In genomic region chr12:100109986-100110696, GRCm38 (mm10) we compare ENCODE assay signal across 8 mouse cellular contexts. TPM values are rescaled to one million over a fixed set of nuclear protein-coding genes. Genes with fewer than 3 reads are reported as not detected.
DNase-seq lines count a peak whose midpoint lies in the region; ATAC-seq and TF ChIP-seq lines count a peak whose summit lies in the region.

Gene Psmc1, plus strand, starts transcription at chr12:100110154.

- ATAC-seq in forebrain, postnatal 0 days = peak; percentile 89
- ATAC-seq in lung, embryonic 16.5 days (ENCODE audit: low read depth) = peak; percentile 84

- peak within 1 kb of the TSS; percentile 39 for H3K27ac ChIP-seq in cerebellum, adult 2 months (ENCODE audit: insufficient read depth, low read length)
- H3K27ac ChIP-seq in forebrain, postnatal 0 days (ENCODE audit: low read depth, low read length) = peak within 1 kb of the TSS; percentile 93
- peak within 1 kb of the TSS; percentile 84 for H3K27ac ChIP-seq in lung, embryonic 16.5 days (ENCODE audit: low read length)

- no peaks in the 10 kb centered on the region for H3K9me3 ChIP-seq in forebrain, postnatal 0 days (ENCODE audit: low read length)
- H3K9me3 ChIP-seq in lung, embryonic 16.5 days (ENCODE audit: control insufficient read depth, low read length) = no peaks in the 10 kb centered on the region

- peak within 1 kb of the TSS; percentile 93 for H3K4me3 ChIP-seq in cerebellum, adult 2 months (replicated peaks; ENCODE audit: insufficient read depth, low read depth, low read length)
- peak within 1 kb of the TSS; percentile 99 for H3K4me3 ChIP-seq in forebrain, postnatal 0 days (ENCODE audit: low read depth, low read length)
- peak within 1 kb of the TSS; percentile 98 for H3K4me3 ChIP-seq in lung, embryonic 16.5 days (ENCODE audit: low read length)

- H3K36me3 ChIP-seq in forebrain, postnatal 0 days (ENCODE audit: insufficient read depth) = peaks cover 27% of the 10 kb centered on the region
- H3K36me3 ChIP-seq in lung, embryonic 16.5 days (ENCODE audit: control insufficient read depth, insufficient read depth, low read length) = peaks cover 23% of the 10 kb centered on the region

- no peaks in the 10 kb centered on the region for H3K27me3 ChIP-seq in cerebellum, adult 2 months (ENCODE audit: control insufficient read depth, insufficient read depth, low read length)
- no peaks in the 10 kb centered on the region for H3K27me3 ChIP-seq in forebrain, postnatal 0 days (ENCODE audit: insufficient read depth, low read length)
- H3K27me3 ChIP-seq in lung, embryonic 16.5 days (ENCODE audit: control insufficient read depth, insufficient read depth, low read depth, low read length) = no peaks in the 10 kb centered on the region

- H3K9ac ChIP-seq in forebrain, postnatal 0 days = peak within 1 kb of the TSS; percentile 97
- H3K9ac ChIP-seq in lung, embryonic 16.5 days (ENCODE audit: low read length) = peak within 1 kb of the TSS; percentile 90

- TF ChIP-seq CTCF in cerebellum, adult 2 months (IDR thresholded peaks at IDR 0.05; ENCODE audit: borderline replicate concordance, insufficient read depth, low read depth, low read length) = no peak
- peak; percentile 16; the same call in 1 of the 2 replicates for TF ChIP-seq CTCF in forebrain, postnatal 0 days (IDR thresholded peaks at IDR 0.05; ENCODE audit: low read depth)

- H3K4me2 ChIP-seq in forebrain, postnatal 0 days (ENCODE audit: low read depth) = peak within 1 kb of the TSS; percentile 75
- peak within 1 kb of the TSS; percentile 87 for H3K4me2 ChIP-seq in lung, embryonic 16.5 days (ENCODE audit: low read depth, low read length)

- under 1% methylated on average over 58 of the region's 58 CpGs for WGBS in cerebellum, adult 2 months
- WGBS in forebrain, postnatal 0 days = under 1% methylated on average over 58 of the region's 58 CpGs
- under 1% methylated on average over 58 of the region's 58 CpGs for WGBS in lung, embryonic 16.5 days

- TF ChIP-seq POLR2A in cerebellum, adult 2 months (IDR thresholded peaks at IDR 0.05; ENCODE audit: borderline replicate concordance, insufficient read depth, low read length) = peak; percentile 69; the same call in 1 of the 2 replicates

- DNase-seq in MEL-GATA-1-ER (ENCODE audit: extremely low read depth, low read depth) = peak; percentile 90
- DNase-seq in cerebellum, adult 2 months = peak; percentile 85 to 86
- DNase-seq in forebrain, postnatal 0 days = peak; percentile 94
- DNase-seq in heart, postnatal 4 days = peak; percentile 85
- DNase-seq in layer of hippocampus, adult 8-10 months (ENCODE audit: low spot score in 2 of 2) = peak; percentile 76 to 79
- peak; percentile 52 for DNase-seq in ovary, postnatal 10 days (ENCODE audit: low spot score)
- peak; percentile 71 to 78 for DNase-seq in thymus, postnatal 10 days (ENCODE audit: low spot score in 2 of 2)

- H3K4me1 ChIP-seq in cerebellum, adult 2 months (ENCODE audit: control insufficient read depth, insufficient read depth, low read length) = peaks cover 12% of the 10 kb centered on the region; the same call in 1 of the 2 replicates
- H3K4me1 ChIP-seq in forebrain, postnatal 0 days (ENCODE audit: insufficient read depth) = peaks cover 12% of the 10 kb centered on the region; the same call in 1 of the 2 replicates
- peaks cover 13% of the 10 kb centered on the region for H3K4me1 ChIP-seq in lung, embryonic 16.5 days (replicated peaks; ENCODE audit: control insufficient read depth, insufficient read depth, low read length)

RNA-seq across cellular contexts. Expression of gene Psmc1, which starts in this region (rescaled TPM):
- polyA plus RNA-seq in cerebellum, adult 2 months (2012; rRNA removed) = 163 and 177 TPM in 2 replicates
- total RNA-seq in forebrain, postnatal 0 days (2014; rRNA removed) = 152 and 176 TPM in 2 replicates
- polyA plus RNA-seq in forebrain, postnatal 0 days (2015; fragmentation: Nextera tagmentation; extraction: Ambion mirVana) = 281 and 298 TPM in 2 replicates
- 100 to 1,000 TPM; 143 to 149 TPM for total RNA-seq in heart, postnatal 4 days (2021)
- 100 to 1,000 TPM; 166 to 190 (median 181) TPM for total RNA-seq in layer of hippocampus, adult 8-10 months (2022)
- polyA plus RNA-seq in lung, embryonic 16.5 days (2015; fragmentation: Nextera tagmentation; extraction: Ambion mirVana) = 259 and 266 TPM in 2 replicates

Comparison
In these comparisons a context has a peak if more than half of its experiments do, and no peak if none do; other contexts are left out.
1. Peak in every context shown above with its lines: DNase-seq, ATAC-seq, H3K4me3 ChIP-seq and H3K27ac ChIP-seq.
2. H3K27ac ChIP-seq: peak in every context shown above with its lines; median percentile 93 in forebrain, postnatal 0 days; 84 in lung, embryonic 16.5 days; 39 in cerebellum, adult 2 months.